Mouse (Mus musculus) midbrain, embryonic 12.5 days (tissue): ENCODE measurements around the gene Sorcs2. TPM values are rescaled to one million over a fixed set of nuclear protein-coding genes. Genes with fewer than 3 reads are reported as not detected.

Experiments used
- ATAC-seq: fragments of 200-750 bp; cut with Nextera tagmentation; 2 replicates; pipeline ENCODE4 v1.8.0; 2017; ENCODE audit warnings: low read depth, moderate TSS enrichment, moderate library complexity; ENCODE audit not compliant: low FRiP score
- H3K27ac ChIP-seq: fragments of 300-500 bp; sonication (generic); replicated peaks from 2 replicates; pipeline ENCODE4 v1.5.1; 2016; ENCODE audit warnings: mild to moderate bottlenecking
- H3K27me3 ChIP-seq: fragments of 300-500 bp; sonication (generic); 2 replicates; pipeline ENCODE4 v1.6.1; 2016; ENCODE audit warnings: mild to moderate bottlenecking
- H3K36me3 ChIP-seq: fragments of 300-500 bp; sonication (generic); 2 replicates; pipeline ENCODE4 v1.6.1; 2016
- H3K4me1 ChIP-seq: fragments of 300-500 bp; sonication (generic); 2 replicates; pipeline ENCODE4 v1.6.1; 2016
- H3K4me2 ChIP-seq: fragments of 300-500 bp; sonication (generic); replicated peaks from 2 replicates; pipeline ENCODE4 v1.6.1; 2016; ENCODE audit warnings: mild to moderate bottlenecking, moderate library complexity
- H3K4me3 ChIP-seq: fragments of 300-500 bp; sonication (generic); 2 replicates; pipeline ENCODE4 v1.5.1; 2016; ENCODE audit warnings: mild to moderate bottlenecking
- H3K9ac ChIP-seq: fragments of 300-500 bp; sonication (generic); replicated peaks from 2 replicates; pipeline ENCODE4 v1.6.1; 2016; ENCODE audit warnings: mild to moderate bottlenecking, moderate library complexity
- H3K9me3 ChIP-seq: fragments of 300-500 bp; sonication (generic); 2 replicates; pipeline ENCODE4 v1.6.1; 2016; ENCODE audit warnings: mild to moderate bottlenecking
- WGBS: fragments of 180-500 bp; shearing (Covaris S2); methylation state at CpG from one replicate; pipeline ENCODE4 v1.1.7; 2016; 5-methylcytosine and 5-hydroxymethylcytosine counted together
- polyA plus RNA-seq: library from polyadenylated mRNA; unstranded; fragments of >200 nt; fragmentation: Nextera tagmentation; extraction: Ambion mirVana; gene quantifications from 2 replicates; pipeline ENCODE4 v1.2.1, GENCODE M21; 2016

The Sorcs2 gene
- polyA plus RNA-seq, 1 experiment from 2014 or later, result 13.2 TPM

- H3K9ac ChIP-seq, result no peak overlapping the region
Observed at GRCm38 (mm10) chr5:36056921-36057320, 341.0 kb downstream of the Sorcs2 start.

GRCm38 (mm10) chr5:36055876-36056275 lies 342.1 kb downstream of the Sorcs2 start:
- ATAC-seq, result no peak

More at GRCm38 (mm10) chr5:36056921-36057320, 341.0 kb downstream of the Sorcs2 start:
- Histone ChIP-seq H3K4me2 (no peak overlapping the region), H3K4me1 (peaks cover 9% of the 10 kb centered on the region; the same call in 1 of the 2 replicates), H3K4me3 (no peak overlapping the region), H3K36me3 (peaks cover 15% of the 10 kb centered on the region; the same call in 1 of the 2 replicates), H3K27me3 (no peaks in the 10 kb centered on the region), H3K27ac (no peak overlapping the region), H3K9me3 (peaks cover 4% of the 10 kb centered on the region; the same call in 1 of the 2 replicates)
- WGBS, result 87% methylated on average over 2 of the region's 2 CpGs
- ATAC-seq, result no peak

GRCm38 (mm10) chr5:36054498-36054897 lies 343.4 kb downstream of the Sorcs2 start:
- H3K4me3 ChIP-seq, result no peak overlapping the region
- no peak for ATAC-seq
- H3K36me3 ChIP-seq, result peaks cover 4% of the 10 kb centered on the region; the same call in 1 of the 2 replicates
- no peaks in the 10 kb centered on the region for H3K27me3 ChIP-seq
- no peak overlapping the region for H3K27ac ChIP-seq
- H3K9me3 ChIP-seq, result peaks cover 3% of the 10 kb centered on the region; the same call in 1 of the 2 replicates
- no peak overlapping the region for H3K4me2 ChIP-seq
- no peak overlapping the region for H3K9ac ChIP-seq
- H3K4me1 ChIP-seq, result peaks cover 9% of the 10 kb centered on the region; the same call in 1 of the 2 replicates
- WGBS, result 72% methylated on average over 3 of the region's 3 CpGs

More at GRCm38 (mm10) chr5:36055876-36056275, 342.1 kb downstream of the Sorcs2 start:
- Histone ChIP-seq H3K9me3 (peaks cover 4% of the 10 kb centered on the region; the same call in 1 of the 2 replicates), H3K4me3 (no peak overlapping the region), H3K27me3 (no peaks in the 10 kb centered on the region), H3K27ac (no peak overlapping the region), H3K9ac (no peak overlapping the region), H3K4me2 (no peak overlapping the region), H3K36me3 (peaks cover 15% of the 10 kb centered on the region; the same call in 1 of the 2 replicates), H3K4me1 (peaks cover 9% of the 10 kb centered on the region; the same call in 1 of the 2 replicates)
- 85% methylated on average over 14 of the region's 14 CpGs for WGBS

- Histone ChIP-seq H3K36me3 (no peaks in the 10 kb centered on the region), H3K27me3 (no peaks in the 10 kb centered on the region), H3K4me1 (peaks cover 13% of the 10 kb centered on the region; the same call in 1 of the 2 replicates), H3K9ac (no peak overlapping the region), H3K4me3 (no peak overlapping the region), H3K9me3 (no peaks in the 10 kb centered on the region), H3K27ac (no peak overlapping the region), H3K4me2 (no peak overlapping the region)
- WGBS, result 93% methylated on average over 2 of the region's 2 CpGs
- ATAC-seq, result no peak
Observed at GRCm38 (mm10) chr5:36043154-36043553, 354.8 kb downstream of the Sorcs2 start.

GRCm38 (mm10) chr5:36041756-36042155 lies 356.2 kb downstream of the Sorcs2 start:
- H3K36me3 ChIP-seq, result peaks cover 7% of the 10 kb centered on the region; the same call in 1 of the 2 replicates
- H3K4me1 ChIP-seq, result peaks cover 13% of the 10 kb centered on the region; the same call in 1 of the 2 replicates
- no peaks in the 10 kb centered on the region for H3K9me3 ChIP-seq
- no peak for ATAC-seq
- no peaks in the 10 kb centered on the region for H3K27me3 ChIP-seq
- no peak overlapping the region for H3K27ac ChIP-seq
- no peak overlapping the region for H3K4me3 ChIP-seq
- H3K9ac ChIP-seq, result no peak overlapping the region
- 90% methylated on average over 6 of the region's 6 CpGs for WGBS
- no peak overlapping the region for H3K4me2 ChIP-seq

GRCm38 (mm10) chr5:36041236-36041562 lies 356.7 kb downstream of the Sorcs2 start:
- ATAC-seq, result peak; percentile 49; the same call in 1 of the 2 replicates
- H3K4me1 ChIP-seq, result peaks cover 13% of the 10 kb centered on the region; the same call in 1 of the 2 replicates
- H3K36me3 ChIP-seq, result peaks cover 7% of the 10 kb centered on the region; the same call in 1 of the 2 replicates
- H3K9me3 ChIP-seq, result no peaks in the 10 kb centered on the region
- H3K27me3 ChIP-seq, result no peaks in the 10 kb centered on the region
- H3K9ac ChIP-seq, result no peak overlapping the region
- H3K27ac ChIP-seq, result peak overlapping the region; percentile 65
- H3K4me2 ChIP-seq, result no peak overlapping the region
- H3K4me3 ChIP-seq, result no peak overlapping the region

GRCm38 (mm10) chr5:36040398-36041235 lies 357.3 kb downstream of the Sorcs2 start:
- Histone ChIP-seq H3K9ac (no peak overlapping the region), H3K4me2 (no peak overlapping the region), H3K27ac (peak overlapping the region; percentile 65), H3K9me3 (no peaks in the 10 kb centered on the region), H3K36me3 (peaks cover 7% of the 10 kb centered on the region; the same call in 1 of the 2 replicates), H3K4me1 (peaks cover 13% of the 10 kb centered on the region; the same call in 1 of the 2 replicates), H3K4me3 (no peak overlapping the region), H3K27me3 (no peaks in the 10 kb centered on the region)
- WGBS, result 70% methylated on average over 13 of the region's 13 CpGs
- ATAC-seq, result peak; percentile 69

GRCm38 (mm10) chr5:36039596-36039995 lies 358.3 kb downstream of the Sorcs2 start:
- peaks cover 13% of the 10 kb centered on the region; the same call in 1 of the 2 replicates for H3K4me1 ChIP-seq
- no peak overlapping the region for H3K4me2 ChIP-seq
- WGBS, result 92% methylated on average over 5 of the region's 5 CpGs
- H3K27ac ChIP-seq, result no peak overlapping the region
- no peak overlapping the region for H3K4me3 ChIP-seq
- H3K27me3 ChIP-seq, result no peaks in the 10 kb centered on the region
- no peaks in the 10 kb centered on the region for H3K9me3 ChIP-seq
- no peak overlapping the region; the same call in 1 of the 2 replicates for H3K9ac ChIP-seq
- H3K36me3 ChIP-seq, result peaks cover 7% of the 10 kb centered on the region; the same call in 1 of the 2 replicates
- no peak for ATAC-seq

- no peak overlapping the region for H3K27ac ChIP-seq
- H3K4me3 ChIP-seq, result no peak overlapping the region
- H3K9me3 ChIP-seq, result no peaks in the 10 kb centered on the region
- no peak overlapping the region for H3K9ac ChIP-seq
- WGBS, result 43% methylated on average over 8 of the region's 8 CpGs
- ATAC-seq, result peak; percentile 65
- H3K27me3 ChIP-seq, result no peaks in the 10 kb centered on the region
- H3K4me2 ChIP-seq, result no peak overlapping the region
- H3K36me3 ChIP-seq, result peaks cover 7% of the 10 kb centered on the region; the same call in 1 of the 2 replicates
- no peaks in the 10 kb centered on the region for H3K4me1 ChIP-seq
Observed at GRCm38 (mm10) chr5:36033531-36034426, 364.2 kb downstream of the Sorcs2 start.

- Histone ChIP-seq H3K36me3 (peaks cover 7% of the 10 kb centered on the region; the same call in 1 of the 2 replicates), H3K4me1 (peaks cover 5% of the 10 kb centered on the region; the same call in 1 of the 2 replicates), H3K9me3 (no peaks in the 10 kb centered on the region), H3K9ac (no peak overlapping the region), H3K4me2 (no peak overlapping the region), H3K27ac (no peak overlapping the region), H3K4me3 (no peak overlapping the region), H3K27me3 (no peaks in the 10 kb centered on the region)
- ATAC-seq, result no peak
- WGBS, result 79% methylated on average over 4 of the region's 4 CpGs
Observed at GRCm38 (mm10) chr5:36025076-36025475, 372.9 kb downstream of the Sorcs2 start.

GRCm38 (mm10) chr5:36024003-36024685 lies 373.8 kb downstream of the Sorcs2 start:
- ATAC-seq, result no peak
- no peaks in the 10 kb centered on the region for H3K27me3 ChIP-seq
- 94% methylated on average over 9 of the region's 9 CpGs for WGBS
- no peak overlapping the region for H3K9ac ChIP-seq
- H3K9me3 ChIP-seq, result no peaks in the 10 kb centered on the region
- no peak overlapping the region for H3K4me3 ChIP-seq
- H3K4me1 ChIP-seq, result peaks cover 5% of the 10 kb centered on the region; the same call in 1 of the 2 replicates
- H3K27ac ChIP-seq, result no peak overlapping the region
- no peak overlapping the region for H3K4me2 ChIP-seq
- H3K36me3 ChIP-seq, result peaks cover 7% of the 10 kb centered on the region; the same call in 1 of the 2 replicates
